Mouse (Mus musculus) lung, embryonic 16.5 days (tissue): ENCODE measurements around the gene Gm49384. TPM values are rescaled to one million over a fixed set of nuclear protein-coding genes. Genes with fewer than 3 reads are reported as not detected.

Source experiments
- ATAC-seq: fragments of 200-750 bp; cut with Nextera tagmentation; 2 replicates; pipeline ENCODE4 v1.8.0; 2017; ENCODE audit warnings: low read depth, mild to moderate bottlenecking, moderate library complexity
- H3K27ac ChIP-seq: fragments of 300-500 bp; sonication (generic); 2 replicates; pipeline ENCODE4 v1.5.1; 2014; ENCODE audit warnings: mild to moderate bottlenecking, control low read depth, low read length
- H3K27me3 ChIP-seq: fragments of 300-500 bp; sonication (generic); 2 replicates; pipeline ENCODE4 v1.6.1; 2014; ENCODE audit warnings: low read depth, low read length, mixed read lengths; ENCODE audit not compliant: control insufficient read depth, insufficient read depth
- H3K36me3 ChIP-seq: fragments of 300-500 bp; sonication (generic); 2 replicates; pipeline ENCODE4 v1.6.1; 2014; ENCODE audit warnings: low read length; ENCODE audit not compliant: control insufficient read depth, insufficient read depth
- H3K4me1 ChIP-seq: fragments of 300-500 bp; sonication (generic); replicated peaks from 2 replicates; pipeline ENCODE4 v1.6.1; 2014; ENCODE audit warnings: low read length, mixed read lengths; ENCODE audit not compliant: control insufficient read depth, insufficient read depth
- H3K4me2 ChIP-seq: fragments of 300-500 bp; sonication (generic); 2 replicates; pipeline ENCODE4 v1.6.1; 2014; ENCODE audit warnings: low read depth, low read length, control low read depth
- H3K4me3 ChIP-seq: fragments of 300-500 bp; sonication (generic); 2 replicates; pipeline ENCODE4 v1.5.1; 2014; ENCODE audit warnings: mild to moderate bottlenecking, low read length, control low read depth
- H3K9ac ChIP-seq: fragments of 300-500 bp; sonication (generic); 2 replicates; pipeline ENCODE4 v1.6.1; 2014; ENCODE audit warnings: low read length, control low read depth
- H3K9me3 ChIP-seq: fragments of 300-500 bp; sonication (generic); 2 replicates; pipeline ENCODE4 v1.6.1; 2016; ENCODE audit warnings: low read length; ENCODE audit not compliant: control insufficient read depth
- WGBS: fragments of 180-500 bp; shearing (Covaris S2); extraction: QIAGEN DNeasy Blood & Tissue Kit; methylation state at CpG from one replicate; pipeline ENCODE4 v1.1.7; 2014; 5-methylcytosine and 5-hydroxymethylcytosine counted together
- polyA plus RNA-seq: library from polyadenylated mRNA; unstranded; fragments of >200 nt; fragmentation: Nextera tagmentation; extraction: Ambion mirVana; gene quantifications from 2 replicates; pipeline ENCODE4 v1.2.1, GENCODE M21; 2015

The Gm49384 gene
- polyA plus RNA-seq, 1 experiment from 2014 or later, result 25.8 TPM

DNA sequence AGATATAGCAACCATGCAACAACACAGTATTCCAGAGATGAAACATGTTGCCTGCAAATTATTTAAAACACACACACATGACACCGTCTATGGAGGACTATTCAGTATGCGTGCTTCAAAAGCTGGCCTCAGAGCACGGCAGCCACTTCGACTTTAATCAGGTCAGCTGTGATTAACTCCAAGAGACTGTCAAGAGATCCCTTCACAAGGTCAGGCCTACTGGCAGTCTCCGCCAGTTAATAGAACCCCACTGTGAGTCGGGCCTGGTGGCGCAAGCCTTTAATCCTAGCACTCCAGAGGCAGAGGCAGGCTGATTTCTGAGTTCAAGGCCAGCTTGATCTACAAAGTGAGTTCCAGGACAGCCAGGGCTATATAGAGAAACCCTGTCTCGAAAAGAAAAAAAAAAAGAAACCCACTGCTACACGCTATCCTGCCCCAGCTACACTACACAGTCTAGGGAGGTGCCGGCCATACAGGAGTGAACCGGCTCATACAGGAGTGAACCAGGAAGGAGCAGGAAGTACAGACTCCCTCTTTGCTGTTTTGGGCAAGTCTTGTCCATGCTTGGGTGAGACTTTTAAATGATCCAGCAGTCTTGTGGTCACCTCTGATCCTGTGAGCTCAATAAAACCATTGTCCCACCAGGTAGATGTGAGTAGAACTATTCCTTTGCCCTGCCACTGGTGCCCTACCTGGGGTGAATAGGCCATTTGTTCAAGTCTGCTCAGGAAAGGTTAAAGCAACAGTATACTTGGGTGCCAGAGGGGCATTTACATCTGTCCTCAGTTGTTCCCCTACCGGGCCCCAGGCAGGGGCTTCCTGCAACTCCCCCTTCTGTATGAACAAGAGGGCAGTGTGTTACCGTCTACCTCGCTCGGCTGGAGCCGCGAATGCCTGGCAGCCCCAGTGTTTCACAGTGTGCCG is 6.3 kb upstream of the Gm49384 start:
- ATAC-seq, result no peak
- no peaks in the 10 kb centered on the region for H3K4me1 ChIP-seq
- H3K27ac ChIP-seq, result no peak overlapping the region
- H3K4me3 ChIP-seq, result no peak overlapping the region
- no peak overlapping the region for H3K4me2 ChIP-seq
- H3K9me3 ChIP-seq, result no peaks in the 10 kb centered on the region
- no peaks in the 10 kb centered on the region for H3K27me3 ChIP-seq
- H3K36me3 ChIP-seq, result peaks cover 19% of the 10 kb centered on the region
- H3K9ac ChIP-seq, result no peak overlapping the region
- 89% methylated on average over 18 of the region's 18 CpGs for WGBS

GRCm38 (mm10) chr12:69208520-69208919 is 4.5 kb upstream of the Gm49384 start:
- Histone ChIP-seq H3K9ac (no peak overlapping the region), H3K27me3 (no peaks in the 10 kb centered on the region), H3K9me3 (no peaks in the 10 kb centered on the region), H3K36me3 (peaks cover 22% of the 10 kb centered on the region), H3K4me1 (no peaks in the 10 kb centered on the region), H3K4me2 (no peak overlapping the region), H3K27ac (no peak overlapping the region), H3K4me3 (no peak overlapping the region)
- WGBS, result 92% methylated on average over 2 of the region's 2 CpGs
- ATAC-seq, result no peak

DNA sequence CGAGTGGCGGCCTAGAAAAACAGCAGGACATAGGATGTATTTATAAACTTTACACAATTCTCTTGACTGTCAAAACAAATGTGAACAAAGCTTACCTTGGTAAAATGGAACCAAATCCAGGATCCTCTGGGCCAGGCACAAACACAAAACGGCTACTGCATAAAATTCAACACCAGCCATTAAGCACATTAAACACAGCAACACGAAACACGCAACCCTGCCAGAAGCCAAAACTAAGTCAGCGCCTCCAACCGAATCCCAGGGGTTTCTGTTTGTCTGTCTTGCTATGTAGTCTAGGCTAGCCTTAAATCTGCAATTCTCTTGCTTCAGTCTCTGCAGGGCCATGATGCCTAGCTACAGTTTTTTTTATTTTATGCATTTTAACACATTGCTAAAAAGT is 3.9 kb upstream of the Gm49384 start:
- H3K4me1 ChIP-seq, result no peaks in the 10 kb centered on the region
- H3K27ac ChIP-seq, result no peak overlapping the region
- 93% methylated on average over 7 of the region's 7 CpGs for WGBS

GRCm38 (mm10) chr12:69207396-69207795 is 3.3 kb upstream of the Gm49384 start:
- Histone ChIP-seq H3K9ac (no peak overlapping the region), H3K9me3 (no peaks in the 10 kb centered on the region), H3K27ac (no peak overlapping the region), H3K4me2 (no peak overlapping the region), H3K4me1 (no peaks in the 10 kb centered on the region), H3K27me3 (no peaks in the 10 kb centered on the region), H3K36me3 (peaks cover 16% of the 10 kb centered on the region), H3K4me3 (no peak overlapping the region)
- no peak for ATAC-seq
- WGBS, result 86% methylated on average over 8 of the region's 8 CpGs

More for the DNA sequence above, 3.9 kb upstream of the Gm49384 start:
- Histone ChIP-seq H3K4me3 (no peak overlapping the region), H3K27me3 (no peaks in the 10 kb centered on the region), H3K4me2 (no peak overlapping the region), H3K9ac (no peak overlapping the region), H3K36me3 (peaks cover 18% of the 10 kb centered on the region), H3K9me3 (no peaks in the 10 kb centered on the region)
- ATAC-seq, result no peak

DNA sequence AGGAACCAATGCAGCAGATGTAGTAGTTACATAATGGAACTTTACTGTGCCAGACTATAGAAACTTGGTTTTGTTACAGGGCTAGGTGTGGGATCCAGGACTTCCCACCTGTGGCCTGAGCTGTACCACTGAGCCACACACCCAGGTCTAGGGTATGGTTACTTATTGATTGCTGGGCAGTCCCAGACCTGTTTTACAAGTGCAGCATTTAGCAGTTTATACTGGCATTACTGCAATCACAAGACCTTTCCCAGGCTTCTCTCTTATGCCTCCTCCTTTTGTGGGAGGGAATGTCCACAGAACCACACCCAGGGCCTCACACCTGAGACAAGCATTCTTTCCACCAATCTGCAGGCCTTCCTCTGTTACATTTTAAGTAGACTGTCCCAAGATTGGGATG is 5.1 kb downstream of the Gm49384 start:
- H3K4me1 ChIP-seq, result peaks cover 21% of the 10 kb centered on the region
- no peak overlapping the region for H3K9ac ChIP-seq
- ATAC-seq, result no peak
- H3K27ac ChIP-seq, result no peak overlapping the region
- H3K36me3 ChIP-seq, result peaks cover 14% of the 10 kb centered on the region
- H3K4me2 ChIP-seq, result no peak overlapping the region; the same call in 1 of the 2 replicates
- no peaks in the 10 kb centered on the region for H3K9me3 ChIP-seq
- no peak overlapping the region for H3K4me3 ChIP-seq
- H3K27me3 ChIP-seq, result no peaks in the 10 kb centered on the region

DNA sequence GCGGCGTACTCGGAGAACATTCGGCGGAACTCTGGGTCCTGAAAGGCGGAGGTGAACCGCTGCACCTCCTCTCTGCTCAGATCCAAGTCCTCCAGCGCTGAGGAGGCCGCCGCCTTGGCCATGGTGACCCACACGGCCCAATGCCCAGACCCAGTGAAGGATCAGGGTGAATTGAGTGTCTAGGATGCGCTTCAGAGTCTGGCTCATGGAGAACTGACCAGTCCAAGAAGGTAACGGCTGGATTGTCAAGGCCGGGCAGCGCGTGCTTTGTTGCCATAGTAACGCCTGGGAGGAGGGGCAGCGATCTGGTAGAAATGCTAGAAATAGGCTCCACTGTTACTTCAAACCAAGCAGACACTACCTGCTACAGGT is 5.9 kb downstream of the Gm49384 start, which contains the start of gene Dnaaf2:
Gene Dnaaf2 (minus strand): TSS at position 266 of the 372 bp plus-strand sequence.
- Histone ChIP-seq H3K9me3 (no peaks in the 10 kb centered on the region), H3K9ac (peak within 1 kb of the TSS; percentile 84), H3K27ac (peak within 1 kb of the TSS; percentile 86), H3K36me3 (peaks cover 12% of the 10 kb centered on the region), H3K4me2 (peak within 1 kb of the TSS; percentile 99), H3K4me3 (peak within 1 kb of the TSS; percentile 98), H3K27me3 (no peaks in the 10 kb centered on the region), H3K4me1 (peaks cover 21% of the 10 kb centered on the region)
- 1% methylated on average over 18 of the region's 18 CpGs for whole genome bisulfite sequencing
- ATAC-seq, result peak; percentile 53

- WGBS, result under 1% methylated on average over 85 of the region's 94 CpGs
- Histone ChIP-seq H3K4me1 (peaks cover 21% of the 10 kb centered on the region), H3K36me3 (peaks cover 12% of the 10 kb centered on the region), H3K9me3 (no peaks in the 10 kb centered on the region), H3K9ac (peak overlapping the region; percentile 84), H3K4me2 (peak overlapping the region; percentile 99), H3K27ac (peak overlapping the region; percentile 86), H3K4me3 (peak overlapping the region; percentile 98), H3K27me3 (no peaks in the 10 kb centered on the region)
- ATAC-seq, result peak; percentile 70
Measured at GRCm38 (mm10) chr12:69197378-69198163, 6.5 kb downstream of the Gm49384 start.

GRCm38 (mm10) chr12:69196444-69197377 is 7.4 kb downstream of the Gm49384 start, which contains the start of gene Gm49383:
Gene Gm49383 (minus strand): TSS chr12:69197104.
- Histone ChIP-seq H3K27me3 (no peaks in the 10 kb centered on the region), H3K4me2 (peak within 1 kb of the TSS; percentile 99), H3K9ac (peak within 1 kb of the TSS; percentile 84), H3K4me3 (peak within 1 kb of the TSS; percentile 98), H3K27ac (peak within 1 kb of the TSS; percentile 86), H3K36me3 (peaks cover 6% of the 10 kb centered on the region; the same call in 1 of the 2 replicates), H3K4me1 (peaks cover 21% of the 10 kb centered on the region), H3K9me3 (no peaks in the 10 kb centered on the region)
- ATAC-seq, result peak; percentile 86
- under 1% methylated on average over 75 of the region's 75 CpGs for WGBS
